Mouse (Mus musculus) CH12.LX (cell line): ENCODE measurements at regions not wholly inside any gene's neighbourhood (a gene's known extent, or its start where the extent isn't known, plus 50 kb on each side); places are given as distances from the start of the nearest gene placed in this dataset.

Experiments
- DNase-seq: peaks from one replicate; pipeline ENCODE4 v3.0.0-alpha.2; 2013; ENCODE audit errors: extremely low read depth
- H3K27ac ChIP-seq: 2 replicates; pipeline ENCODE4 v1.5.1; 2012; ENCODE audit warnings: low read depth, mild to moderate bottlenecking, control low read depth, moderate library complexity; ENCODE audit not compliant: insufficient read depth
- H3K27me3 ChIP-seq: replicated peaks from 2 replicates; pipeline ENCODE3; 2012; ENCODE audit warnings: inconsistent platforms
- H3K36me3 ChIP-seq, 2 experiments: replicated peaks in 1 of 2; 2 replicates each; pipeline versions ENCODE3 to v1.6.1; 2012; ENCODE audit warnings: inconsistent platforms in 1 of 2, low read length in 1 of 2, mild to moderate bottlenecking in 1 of 2, mixed read lengths in 1 of 2, moderate library complexity in 1 of 2; ENCODE audit not compliant: control insufficient read depth in 1 of 2, insufficient read depth in 1 of 2
- H3K4me1 ChIP-seq, 2 experiments: 2 replicates each; pipeline ENCODE4 v1.6.1; 2012; ENCODE audit warnings: inconsistent platforms in 1 of 2, moderate library complexity in 1 of 2; ENCODE audit not compliant: insufficient read depth in 2 of 2, control insufficient read depth in 1 of 2
- H3K4me2 ChIP-seq: 2 replicates; pipeline ENCODE4 v1.6.1; 2012; ENCODE audit warnings: low read depth, mild to moderate bottlenecking, control low read depth; ENCODE audit not compliant: poor library complexity, insufficient read depth, severe bottlenecking
- H3K4me3 ChIP-seq, 3 experiments: fragments of 150-350 bp in 1 of 3; sonication (generic) in 1 of 3; replicated peaks in 1 of 3; 2 replicates each; pipeline versions ENCODE3 to v1.5.1; 2011 to 2012; ENCODE audit warnings: low read depth in 2 of 3, low read length in 2 of 3, mild to moderate bottlenecking in 2 of 3, moderate library complexity in 2 of 3, control low read depth in 1 of 3, improper control_type of control experiment in 1 of 3, inconsistent platforms in 1 of 3, mixed read lengths in 1 of 3; ENCODE audit not compliant: poor library complexity in 1 of 3
- H3K79me2 ChIP-seq: replicated peaks from 2 replicates; pipeline ENCODE4 v1.6.1; 2012; ENCODE audit warnings: mild to moderate bottlenecking, moderate library complexity; ENCODE audit not compliant: control insufficient read depth, poor library complexity, insufficient read depth, severe bottlenecking; ENCODE audit errors: extremely low read depth
- H3K9ac ChIP-seq: 2 replicates; pipeline ENCODE4 v1.6.1; 2012; ENCODE audit warnings: low read depth, mild to moderate bottlenecking, control low read depth, moderate library complexity; ENCODE audit not compliant: insufficient read depth
- H3K9me3 ChIP-seq: replicated peaks from 2 replicates; pipeline ENCODE3; 2012; ENCODE audit warnings: low read length, inconsistent platforms, mixed read lengths
- CTCF ChIP-seq, 2 experiments: IDR thresholded peaks in 1 of 2; conservative IDR thresholded peaks in 1 of 2; 2 replicates each; pipeline ENCODE4 v1.5.1; 2011 to 2012; ENCODE audit warnings: low read depth in 2 of 2, low read length in 2 of 2, improper control_type of control experiment in 1 of 2, inconsistent platforms in 1 of 2, mild to moderate bottlenecking in 1 of 2, moderate library complexity in 1 of 2
- GABPA ChIP-seq: IDR thresholded peaks from 2 replicates; pipeline ENCODE4 v1.6.1; 2012; ENCODE audit warnings: low read depth, low read length, improper control_type of control experiment, inconsistent platforms; ENCODE audit not compliant: insufficient replicate concordance
- IRF4 ChIP-seq: IDR thresholded peaks from 2 replicates; pipeline ENCODE4 v1.6.1; 2014; ENCODE audit warnings: low read depth, mild to moderate bottlenecking, inconsistent platforms, low read length, improper control_type of control experiment
- JUN ChIP-seq: IDR thresholded peaks from 2 replicates; pipeline ENCODE4 v1.6.1; 2011; ENCODE audit warnings: low read depth, mild to moderate bottlenecking, low read length, improper control_type of control experiment, moderate library complexity; ENCODE audit not compliant: insufficient read depth
- JUND ChIP-seq: conservative IDR thresholded peaks from 2 replicates; pipeline ENCODE4 v1.6.1; 2011; ENCODE audit warnings: low read depth, low read length, improper control_type of control experiment
- MAX ChIP-seq: IDR thresholded peaks from 2 replicates; pipeline ENCODE4 v1.6.1; 2011; ENCODE audit warnings: low read length, improper control_type of control experiment
- MAZ ChIP-seq: IDR thresholded peaks from 2 replicates; pipeline ENCODE4 v1.6.1; 2012; ENCODE audit warnings: low read depth, mild to moderate bottlenecking, inconsistent platforms, low read length, improper control_type of control experiment, moderate library complexity
- MEF2A ChIP-seq: IDR thresholded peaks from 2 replicates; pipeline ENCODE4 v1.6.1; 2014; ENCODE audit warnings: low read depth, mild to moderate bottlenecking, inconsistent platforms, low read length, improper control_type of control experiment, borderline replicate concordance
- MXI1 ChIP-seq: IDR thresholded peaks from 2 replicates; pipeline ENCODE4 v1.6.1; 2011; ENCODE audit warnings: mild to moderate bottlenecking, low read depth, low read length, improper control_type of control experiment
- MYC ChIP-seq: IDR thresholded peaks from 2 replicates; pipeline ENCODE4 v1.6.1; 2011; ENCODE audit warnings: low read depth, mild to moderate bottlenecking, improper control_type of control experiment, low read length
- POLR2A ChIP-seq: IDR thresholded peaks from 2 replicates; pipeline ENCODE4 v1.6.1; 2011; ENCODE audit warnings: low read depth, mild to moderate bottlenecking, improper control_type of control experiment, low read length
- RAD21 ChIP-seq: IDR thresholded peaks from 2 replicates; pipeline ENCODE4 v1.6.1; 2011; ENCODE audit warnings: low read depth, mild to moderate bottlenecking, low read length, improper control_type of control experiment, moderate library complexity
- SIN3A ChIP-seq: IDR thresholded peaks from 2 replicates; pipeline ENCODE4 v1.6.1; 2012; ENCODE audit warnings: low read length, improper control_type of control experiment, inconsistent platforms
- SMC3 ChIP-seq: IDR thresholded peaks from 2 replicates; pipeline ENCODE4 v1.6.1; 2011; ENCODE audit warnings: low read depth, low read length, improper control_type of control experiment
- USF1 ChIP-seq: IDR thresholded peaks from 2 replicates; pipeline ENCODE4 v1.6.1; 2014; ENCODE audit warnings: low read depth, mild to moderate bottlenecking, inconsistent platforms, low read length, improper control_type of control experiment
- USF2 ChIP-seq: conservative IDR thresholded peaks from 2 replicates; pipeline ENCODE4 v1.6.1; 2011; ENCODE audit warnings: low read depth, low read length, improper control_type of control experiment
- ZC3H11A ChIP-seq: IDR thresholded peaks from 2 replicates; pipeline ENCODE4 v1.6.1; 2012; ENCODE audit warnings: low read depth, mild to moderate bottlenecking, inconsistent platforms, low read length, improper control_type of control experiment
- ZKSCAN1 ChIP-seq: IDR thresholded peaks from 2 replicates; pipeline ENCODE4 v1.6.1; 2012; ENCODE audit warnings: low read depth, inconsistent platforms, low read length, improper control_type of control experiment, borderline replicate concordance
- ZNF384 ChIP-seq: IDR thresholded peaks from 2 replicates; pipeline ENCODE4 v1.6.1; 2012; ENCODE audit warnings: low read depth, low read length, improper control_type of control experiment, inconsistent platforms
- dilution Hi-C: fragments of 300-500 bp; cut with MboI; formaldehyde crosslinking; loops from 2 replicates; pipeline ENCODE4 v1.14.3; 2020; ENCODE audit warnings: low sequenced_read_pairs; ENCODE audit not compliant: extremely low pct_unique_long_range_greater_than_20kb, extremely low pct_ligation_motif_present
- in situ Hi-C: fragments of 300-500 bp; cut with MboI; formaldehyde crosslinking; loops from 3 replicates; pipeline ENCODE4 v1.14.3; 2019; ENCODE audit warnings: low sequenced_read_pairs, low pct_ligation_motif_present, low pct_unique_long_range_greater_than_20kb, mixed read lengths

DNA sequence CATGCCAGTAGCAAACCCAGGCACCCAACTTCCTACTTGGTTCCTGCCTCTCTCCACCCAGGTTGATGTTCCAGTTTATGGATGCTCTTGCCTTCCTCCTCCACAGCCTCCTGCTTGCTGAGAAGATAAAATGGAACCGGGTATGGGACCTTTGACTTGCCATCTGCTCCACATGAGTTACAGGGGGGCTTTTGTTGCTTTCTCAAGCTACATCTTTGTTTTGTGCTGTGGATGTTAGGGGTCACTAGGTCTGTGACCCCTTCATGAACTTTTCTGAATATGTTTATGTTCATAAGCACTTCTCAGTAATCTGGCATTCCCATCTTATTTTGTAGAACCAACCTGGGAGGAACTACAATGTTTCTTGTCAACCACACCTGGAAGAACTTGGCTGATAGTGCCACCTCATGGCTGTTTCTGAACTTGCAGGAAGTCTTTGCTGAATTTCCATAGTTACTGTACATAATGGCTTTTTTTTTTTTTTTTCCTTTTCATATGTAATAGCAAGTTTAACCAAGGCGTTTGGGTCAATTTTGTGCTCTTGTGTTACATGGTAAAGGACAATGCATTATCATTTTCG lies 234.9 kb upstream of the Vmn1r3 start:
- Histone ChIP-seq H3K4me1 (peaks cover 3 to 13% of the 10 kb centered on the region in 2 experiments; a peak in 2 of 4 replicates), H3K27ac (no peak overlapping the region), H3K9ac (no peak overlapping the region), H3K79me2 (no peaks in the 10 kb centered on the region), H3K36me3 (no peaks in the 10 kb centered on the region), H3K9me3 (no peaks in the 10 kb centered on the region), H3K4me3 (no peak overlapping the region), H3K4me2 (no peak overlapping the region), H3K27me3 (no peaks in the 10 kb centered on the region)
- TF ChIP-seq ZNF384 (peak; percentile 94), SMC3 (peak; percentile 85), JUND (no peak), IRF4 (peak; percentile 57; the same call in 1 of the 2 replicates), MAZ (no peak), ZC3H11A (peak; percentile 59), SIN3A (no peak), USF2 (no peak), GABPA (no peak), USF1 (no peak), JUN (no peak), RAD21 (peak; percentile 94), MAX (no peak; the same call in 1 of the 2 replicates), MYC (0 out of 2 replicates have a peak, but pooled peaks have one; percentile 29), POLR2A (no peak), ZKSCAN1 (no peak), CTCF (conservative IDR thresholded peaks at IDR 0.05 in 1 of 2, IDR thresholded peaks at IDR 0.05 in 1 of 2; ENCODE audit: low read depth in 2 of 2, low read length in 2 of 2) (peak; percentile 58 to 84)
- in situ Hi-C loops = loop anchor here (25.0 kb wide), 1 partner anchor 183 kb away; no protein-coding TSS in a partner anchor
- peak; percentile 71 for DNase-seq
- dilution Hi-C loops = no loop called here

DNA sequence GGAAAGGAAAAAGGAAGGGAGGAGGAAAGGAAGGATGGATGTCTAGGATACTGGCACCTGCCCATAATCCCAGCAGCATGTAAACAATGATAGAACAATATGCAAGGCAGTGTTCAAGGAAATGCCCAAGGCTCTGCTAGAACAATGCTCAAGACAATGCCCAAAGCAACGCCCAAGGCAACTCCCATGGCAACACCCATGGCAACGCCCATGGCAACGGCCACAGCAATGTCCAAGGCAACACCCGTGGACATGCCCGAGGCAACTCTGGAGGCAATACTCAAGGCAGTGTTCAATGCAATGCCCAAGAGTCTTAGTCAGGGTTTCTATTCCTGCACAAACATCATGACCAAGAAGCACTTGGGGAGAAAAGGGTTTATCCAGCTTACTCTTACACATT lies 231.5 kb upstream of the Vmn1r3 start:
- Histone ChIP-seq H3K4me3 (no peak overlapping the region), H3K9ac (no peak overlapping the region), H3K27ac (no peak overlapping the region), H3K79me2 (no peaks in the 10 kb centered on the region), H3K4me1 (peaks cover 7 to 32% of the 10 kb centered on the region in 2 experiments; a peak in 2 of 4 replicates), H3K36me3 (no peaks in the 10 kb centered on the region), H3K9me3 (no peaks in the 10 kb centered on the region), H3K27me3 (no peaks in the 10 kb centered on the region), H3K4me2 (no peak overlapping the region)
- in situ Hi-C loops = loop anchor here (25.0 kb wide), 1 partner anchor 179 kb away; no protein-coding TSS in a partner anchor
- dilution Hi-C loops = no loop called here
- no peak for DNase-seq
- TF ChIP-seq MXI1 (peak; percentile 47), USF2 (no peak), MAZ (no peak), MEF2A (no peak)
